Mouse (Mus musculus) heart, adult 2 months (tissue): ENCODE data around the gene Sipa1l2.

ENCODE experiments used
- CTCF ChIP-seq: fragments of 200-600 bp; IDR thresholded peaks from 2 replicates; pipeline ENCODE4 v1.8.1; 2022; ENCODE audit warnings: antibody characterized with exemption, mild to moderate bottlenecking, moderate library complexity
- POLR2A ChIP-seq: fragments of 200-500 bp; IDR thresholded peaks from 2 replicates; pipeline ENCODE4 v1.6.1; 2011; ENCODE audit warnings: mild to moderate bottlenecking, low read depth, low read length, control low read depth; ENCODE audit not compliant: insufficient read depth

GRCm38 (mm10) chr8:125488747-125489146 is 80.9 kb downstream of the Sipa1l2 start:
- no peak for TF ChIP-seq CTCF
- no peak for TF ChIP-seq POLR2A
